Mouse (Mus musculus) liver, adult 2 months (tissue): Measurements from ENCODE around the gene Gm5737.

Experiments
- CTCF ChIP-seq: fragments of 200-500 bp; IDR thresholded peaks from 2 replicates; pipeline ENCODE4 v1.5.1; 2011; ENCODE audit warnings: low read depth, low read length, control low read depth
- POLR2A ChIP-seq: fragments of 200-500 bp; IDR thresholded peaks from 2 replicates; pipeline ENCODE4 v1.6.1; 2011; ENCODE audit warnings: low read length, control low read depth; ENCODE audit not compliant: insufficient read depth; ENCODE audit errors: extremely low read depth

GRCm38 (mm10) chr7:120834863-120835372 is 22.8 kb downstream of the Gm5737 start:
- no peak for TF ChIP-seq POLR2A
- no peak for TF ChIP-seq CTCF
